Mouse (Mus musculus) erythroblast, embryonic 14.5 days (primary cell): ENCODE data around the gene Pigq.

ENCODE experiments used
- GATA1 ChIP-seq: IDR thresholded peaks from 2 replicates; pipeline ENCODE4 v1.6.1; 2012; ENCODE audit warnings: low read length, inconsistent platforms, mixed read lengths
- TAL1 ChIP-seq: IDR thresholded peaks from 3 replicates; pipeline ENCODE4 v1.6.1; 2012; ENCODE audit warnings: low read length, inconsistent platforms, mixed read lengths

DNA sequence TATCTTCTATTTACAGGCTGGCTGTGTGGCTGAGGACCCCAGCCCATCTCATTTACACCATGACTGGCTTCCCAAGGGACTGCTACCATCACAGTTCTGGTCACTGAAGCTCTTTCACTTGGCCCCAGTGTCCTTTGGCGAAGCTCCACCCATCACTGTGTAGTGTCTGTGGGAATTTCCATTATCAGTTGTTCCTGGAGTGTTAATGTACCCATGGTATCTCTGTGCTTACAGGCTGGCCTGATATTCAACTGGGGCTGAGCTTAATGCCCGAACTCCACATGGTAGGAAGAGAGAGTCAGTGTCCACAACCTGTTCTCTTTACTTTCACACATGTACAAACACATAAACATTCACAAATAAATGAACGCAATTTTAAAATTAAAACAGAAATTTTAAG lies 48.8 kb upstream of the Pigq start:
- no peak for TF ChIP-seq TAL1
- TF ChIP-seq GATA1, result no peak
